Mouse (Mus musculus): ENCODE results near the gene Gm20741.

- TF ChIP-seq CTCF (IDR thresholded peaks at IDR 0.05; ENCODE audit: low read depth) (no peak), EP300 (IDR thresholded peaks at IDR 0.05; ENCODE audit: low read depth) (no peak)
These were observed at the start of gene Gm20741 for GRCm38 (mm10) chr16:88811827-88812226.

Data from liver, postnatal 0 days (tissue).